Comparison of ENCODE assay signal across 8 mouse cellular contexts in the genomic region with DNA sequence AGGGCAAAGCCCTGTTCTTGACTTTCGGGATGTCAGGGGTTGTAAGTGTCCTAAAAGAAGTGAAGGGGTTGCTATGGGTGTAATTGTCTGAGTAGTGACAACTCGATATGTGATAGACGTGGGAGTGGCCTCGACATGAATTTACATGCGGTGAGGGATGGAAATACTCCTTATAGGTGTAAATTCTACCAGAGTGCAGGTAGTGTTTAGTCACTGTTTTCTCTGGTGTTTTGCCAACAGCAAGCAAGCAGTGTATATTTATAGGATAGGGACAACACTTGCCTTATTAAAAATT. TPM values are rescaled to one million over a fixed set of nuclear protein-coding genes. Genes with fewer than 3 reads are reported as not detected.
DNase-seq lines count a peak whose midpoint lies in the region; ATAC-seq and TF ChIP-seq lines count a peak whose summit lies in the region.

No protein-coding gene starts in this region.

- 2% methylated on average over 5 of the region's 5 CpGs for WGBS in heart, adult 2 months
- WGBS in forebrain, embryonic 14.5 days: 4% methylated on average over 5 of the region's 5 CpGs
- 0% methylated on average over 5 of the region's 5 CpGs for WGBS in liver, embryonic 16.5 days (ENCODE audit: insufficient replicate concordance)

- no peak for TF ChIP-seq EP300 in heart, adult 2 months (IDR thresholded peaks at IDR 0.05; ENCODE audit: insufficient read depth, low read depth, low read length)

- TF ChIP-seq CTCF in heart, adult 2 months (IDR thresholded peaks at IDR 0.05): no peak
- no peak for TF ChIP-seq CTCF in E14TG2a.4 (conservative IDR thresholded peaks at IDR 0.05; ENCODE audit: low read length)

- no peaks in the 10 kb centered on the region for H3K9me3 ChIP-seq in E14TG2a.4 (ENCODE audit: low read length)
- no peaks in the 10 kb centered on the region for H3K9me3 ChIP-seq in forebrain, embryonic 14.5 days (replicated peaks; ENCODE audit: control insufficient read depth, low read length)
- no peaks in the 10 kb centered on the region for H3K9me3 ChIP-seq in liver, embryonic 16.5 days (replicated peaks; ENCODE audit: control insufficient read depth, low read length)

- H3K36me3 ChIP-seq in heart, adult 2 months (ENCODE audit: control insufficient read depth, insufficient read depth, low read length): no peaks in the 10 kb centered on the region
- H3K36me3 ChIP-seq in E14TG2a.4 (ENCODE audit: insufficient read depth, low read length): peaks cover 35% of the 10 kb centered on the region
- H3K36me3 ChIP-seq in forebrain, embryonic 14.5 days (ENCODE audit: control insufficient read depth, insufficient read depth, low read length): peaks cover 34% of the 10 kb centered on the region
- H3K36me3 ChIP-seq in liver, embryonic 16.5 days (ENCODE audit: control insufficient read depth, insufficient read depth): peaks cover 15% of the 10 kb centered on the region

- H3K4me1 ChIP-seq in heart, adult 2 months (ENCODE audit: control insufficient read depth, insufficient read depth, low read length): no peaks in the 10 kb centered on the region; the same call in 1 of the 2 replicates
- peaks cover 28% of the 10 kb centered on the region for H3K4me1 ChIP-seq in E14TG2a.4 (replicated peaks; ENCODE audit: low read depth, low read length)
- peaks cover 10% of the 10 kb centered on the region; the same call in 1 of the 2 replicates for H3K4me1 ChIP-seq in forebrain, embryonic 14.5 days (ENCODE audit: control insufficient read depth, insufficient read depth, low read length)
- H3K4me1 ChIP-seq in liver, embryonic 16.5 days (ENCODE audit: control insufficient read depth, low read depth, low read length): peaks cover 7% of the 10 kb centered on the region

- no peak for DNase-seq in heart, adult 2 months
- no peak for DNase-seq in heart, adult 8-10 months (ENCODE audit: low spot score)
- peak; percentile 5 for DNase-seq in forebrain, embryonic 14.5 days (ENCODE audit: low spot score)
- no peak for DNase-seq in thymus, postnatal 4 days
- DNase-seq in cerebellum, adult 11-12 months: no peak
- no peak for DNase-seq in cerebellum, adult 8-10 months

- ATAC-seq in forebrain, embryonic 14.5 days: 0 out of 2 replicates have a peak, but pooled peaks have one; percentile 18
- ATAC-seq in liver, embryonic 16.5 days (ENCODE audit: low read depth): 0 out of 2 replicates have a peak, but pooled peaks have one; percentile 8

- H3K9ac ChIP-seq in heart, adult 2 months (ENCODE audit: low read depth, low read length): peak overlapping the region; percentile 94
- peak overlapping the region; percentile 85 for H3K9ac ChIP-seq in forebrain, embryonic 14.5 days (ENCODE audit: low read length)
- peak overlapping the region; percentile 80 for H3K9ac ChIP-seq in liver, embryonic 16.5 days (ENCODE audit: low read depth, low read length)

- no peaks in the 10 kb centered on the region for H3K27me3 ChIP-seq in heart, adult 2 months (ENCODE audit: control insufficient read depth, insufficient read depth, low read length)
- H3K27me3 ChIP-seq in E14TG2a.4 (ENCODE audit: insufficient read depth, low read length): no peaks in the 10 kb centered on the region
- no peaks in the 10 kb centered on the region for H3K27me3 ChIP-seq in forebrain, embryonic 14.5 days (replicated peaks; ENCODE audit: control insufficient read depth, insufficient read depth, low read length)
- H3K27me3 ChIP-seq in liver, embryonic 16.5 days (ENCODE audit: control insufficient read depth, insufficient read depth, low read depth, low read length): no peaks in the 10 kb centered on the region

- peak overlapping the region; percentile 89 for H3K4me3 ChIP-seq in heart, adult 2 months
- peak overlapping the region; percentile 100 for H3K4me3 ChIP-seq in E14TG2a.4 (replicated peaks; ENCODE audit: low read length)
- peak overlapping the region; percentile 95 for H3K4me3 ChIP-seq in forebrain, embryonic 14.5 days (ENCODE audit: low read depth, low read length)
- peak overlapping the region; percentile 89 for H3K4me3 ChIP-seq in liver, embryonic 16.5 days (ENCODE audit: low read depth, low read length)

- TF ChIP-seq POLR2A in heart, adult 2 months (IDR thresholded peaks at IDR 0.05; ENCODE audit: insufficient read depth, low read depth, low read length): no peak

- H3K79me2 ChIP-seq in heart, adult 2 months (replicated peaks; ENCODE audit: control insufficient read depth, insufficient read depth, low read length): no peaks in the 10 kb centered on the region

- H3K4me2 ChIP-seq in forebrain, embryonic 14.5 days (ENCODE audit: low read length): peak overlapping the region; percentile 87
- H3K4me2 ChIP-seq in liver, embryonic 16.5 days (ENCODE audit: low read depth, low read length): peak overlapping the region; percentile 87

- H3K27ac ChIP-seq in heart, adult 2 months: peak overlapping the region; percentile 73; the same call in 1 of the 2 replicates
- H3K27ac ChIP-seq in forebrain, embryonic 14.5 days (ENCODE audit: low read depth, low read length): no peak overlapping the region
- peak overlapping the region; percentile 65; the same call in 1 of the 2 replicates for H3K27ac ChIP-seq in liver, embryonic 16.5 days (ENCODE audit: low read length)

- intact Hi-C loops in heart, adult 2 months (cut with DNase I): no loop called here

RNA-seq across cellular contexts. Expression of a gene that starts 43.1 kb away (rescaled TPM):
- total RNA-seq in heart, adult 2 months (2021): 10 to 100 TPM; 12.6 to 14.0 TPM
- polyA plus RNA-seq in heart, adult 2 months (2012; rRNA removed): 7.0 and 12.9 TPM in 2 replicates
- total RNA-seq in heart, adult 8-10 months (2022): 10 to 100 TPM; 13.3 to 15.2 (median 14.5) TPM
- polyA plus RNA-seq in forebrain, embryonic 14.5 days (2014; fragmentation: Nextera tagmentation; extraction: Ambion mirVana): 101 and 104 TPM in 2 replicates
- 23.6 and 24.4 TPM in 2 replicates for polyA plus RNA-seq in liver, embryonic 16.5 days (2015; fragmentation: Nextera tagmentation; extraction: Ambion mirVana)

RNA-seq across cellular contexts. Expression of a gene that starts 44.5 kb away (rescaled TPM):
- total RNA-seq in heart, adult 2 months (2021): 10 to 100 TPM; 10.6 to 11.6 TPM
- 12.7 and 20.6 TPM in 2 replicates for polyA plus RNA-seq in heart, adult 2 months (2012; rRNA removed)
- total RNA-seq in heart, adult 8-10 months (2022): 10 to 100 TPM; 10.5 to 12.8 (median 12.1) TPM
- 24.9 and 27.9 TPM in 2 replicates for polyA plus RNA-seq in forebrain, embryonic 14.5 days (2014; fragmentation: Nextera tagmentation; extraction: Ambion mirVana)
- polyA plus RNA-seq in liver, embryonic 16.5 days (2015; fragmentation: Nextera tagmentation; extraction: Ambion mirVana): 3.8 and 4.1 TPM in 2 replicates

RNA-seq across cellular contexts. Expression of a gene that starts 55.1 kb away (rescaled TPM):
- total RNA-seq in heart, adult 2 months (2021): not detected
- polyA plus RNA-seq in heart, adult 2 months (2012; rRNA removed): not detected in 2 replicates
- not detected for total RNA-seq in heart, adult 8-10 months (2022)
- 0.17 and 0.24 TPM in 2 replicates for polyA plus RNA-seq in forebrain, embryonic 14.5 days (2014; fragmentation: Nextera tagmentation; extraction: Ambion mirVana)
- polyA plus RNA-seq in liver, embryonic 16.5 days (2015; fragmentation: Nextera tagmentation; extraction: Ambion mirVana): not detected in 2 replicates
